Mouse (Mus musculus) C3H10T1/2 (cell line): ENCODE measurements around the gene Gm26661. TPM values are rescaled to one million over a fixed set of nuclear protein-coding genes. Genes with fewer than 3 reads are reported as not detected.

ENCODE experiments used
- polyA plus RNA-seq, 2 experiments: library from polyadenylated mRNA; unstranded; fragments of >200 nt; fragmentation: generic; extraction: Trizol; gene quantifications; one replicate each; pipeline ENCODE4 v1.2.1; 2012; ENCODE audit warnings: missing spikeins in 2 of 2

Gm26661 gene
- not detected for polyA plus RNA-seq

DNA sequence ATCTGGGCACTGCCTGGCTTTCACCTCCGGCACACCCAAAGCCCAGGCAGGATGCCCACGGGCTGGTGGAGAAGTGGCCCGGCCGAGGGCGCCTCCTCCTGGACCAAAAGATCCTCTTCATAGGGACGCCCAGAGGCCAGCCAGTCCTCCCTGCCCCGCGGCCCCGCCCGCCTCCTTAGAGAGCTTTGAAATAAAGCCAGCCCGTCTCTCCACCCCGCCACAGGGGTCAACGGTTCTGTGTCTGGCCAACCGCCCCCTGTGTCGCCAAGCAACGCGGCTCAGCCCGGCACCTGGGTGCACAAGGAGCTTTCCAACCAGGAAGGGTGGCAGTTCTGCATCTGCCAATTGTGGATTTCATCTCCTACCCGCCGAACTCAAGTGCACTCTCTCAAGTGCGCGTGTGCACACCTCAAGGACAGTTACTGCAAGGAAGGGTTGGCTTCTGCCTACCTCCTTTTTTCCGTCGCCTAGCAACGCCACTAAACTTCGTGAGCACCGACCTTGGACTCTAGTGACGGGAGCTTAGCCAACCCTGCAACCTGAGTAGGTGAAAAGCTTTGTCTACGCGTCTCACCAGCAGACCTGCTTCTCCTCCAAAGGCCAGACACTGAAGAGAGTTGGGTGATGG, at the start of gene Gm26661:
Gene Gm26661, plus strand, starts transcription at position 56 of the 628 bp plus-strand sequence.

DNA sequence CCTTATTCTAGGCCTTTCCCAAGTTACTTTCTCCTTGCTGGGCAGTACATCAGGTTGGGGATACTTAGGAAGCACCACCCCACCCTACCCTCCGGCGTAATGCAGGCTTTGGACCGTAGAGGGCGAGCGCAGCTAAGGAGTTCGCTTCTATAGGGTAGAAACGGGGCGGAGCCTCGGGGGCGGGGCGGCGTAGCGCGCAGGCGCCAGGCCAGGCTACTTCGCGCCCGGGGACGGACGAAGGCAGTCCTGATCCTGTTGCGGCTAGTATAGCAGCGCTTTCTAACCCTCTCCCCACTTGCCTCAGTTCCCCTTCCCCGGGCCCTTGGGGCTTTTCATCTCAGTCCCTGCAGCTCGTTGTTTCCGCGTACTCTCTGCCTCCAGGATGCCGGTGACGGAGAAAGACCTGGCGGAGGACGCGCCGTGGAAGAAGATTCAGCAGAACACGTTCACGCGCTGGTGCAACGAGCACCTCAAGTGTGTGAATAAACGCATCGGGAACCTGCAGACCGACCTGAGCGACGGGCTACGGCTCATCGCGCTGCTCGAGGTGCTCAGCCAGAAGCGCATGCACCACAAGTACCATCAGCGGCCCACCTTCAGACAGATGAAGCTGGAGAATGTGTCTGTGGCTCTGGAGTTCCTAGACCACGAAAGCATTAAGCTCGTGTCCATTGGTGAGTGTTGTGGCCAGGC, 26.5 kb downstream of the Gm26661 start, which contains the start of gene Flnb:
Gene Flnb, plus strand, starts transcription at position 188 of the 693 bp plus-strand sequence.

Other genes with a start within 250 kb of the Gm26661 start
- gene Gm3558, start 223.0 kb upstream of the Gm26661 start, polyA plus RNA-seq = not detected
- not detected for gene Gm10338, start 196.0 kb upstream of the Gm26661 start, polyA plus RNA-seq
- gene Gm10128, start 147.6 kb upstream of the Gm26661 start, polyA plus RNA-seq = not detected
- gene Flnb, start 26.4 kb downstream of the Gm26661 start, polyA plus RNA-seq = 10 to 100 TPM; 23.1 to 80.8 TPM
- gene Gm45521, start 165.7 kb downstream of the Gm26661 start, polyA plus RNA-seq = not detected
- under 1 TPM; 0.01 to 0.02 TPM for gene Dnase1l3, start 203.0 kb downstream of the Gm26661 start, polyA plus RNA-seq
- gene Abhd6, start 211.3 kb downstream of the Gm26661 start, polyA plus RNA-seq = 10 to 100 TPM in 1 of 2 experiments, 1 to 10 TPM in 1; 8.6 to 14.3 TPM